Mouse (Mus musculus): ENCODE data around the gene Olfr850. TPM values are rescaled to one million over a fixed set of nuclear protein-coding genes. Genes with fewer than 3 reads are reported as not detected.

Gene Olfr850
- not detected for total RNA-seq (2021)
- long read RNA-seq, result 0 reads

DNA sequence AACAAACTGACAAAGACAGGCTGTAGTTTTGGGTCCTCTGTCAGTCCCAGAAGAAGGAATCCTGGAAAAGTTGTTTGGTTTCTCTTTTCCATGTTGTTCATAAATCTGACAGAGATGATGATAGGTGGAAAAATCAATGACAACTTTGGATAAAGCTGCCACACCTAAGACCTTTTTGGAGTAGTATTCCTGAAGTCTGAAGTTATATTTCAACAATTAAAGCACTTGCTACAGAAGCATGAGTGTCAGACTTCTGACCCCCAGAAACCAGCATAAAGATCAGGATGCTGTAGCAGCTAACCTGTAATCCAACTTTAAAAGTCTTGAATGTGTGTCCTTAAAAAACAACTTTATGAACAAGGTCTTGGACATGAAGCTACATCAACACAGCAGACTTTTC is at the start of gene Olfr850:
Olfr850 (minus strand) TSS at position 101 of the 400 bp plus-strand sequence.
- no peak for DNase-seq (ENCODE audit: low spot score in 2 of 2)

DNA sequence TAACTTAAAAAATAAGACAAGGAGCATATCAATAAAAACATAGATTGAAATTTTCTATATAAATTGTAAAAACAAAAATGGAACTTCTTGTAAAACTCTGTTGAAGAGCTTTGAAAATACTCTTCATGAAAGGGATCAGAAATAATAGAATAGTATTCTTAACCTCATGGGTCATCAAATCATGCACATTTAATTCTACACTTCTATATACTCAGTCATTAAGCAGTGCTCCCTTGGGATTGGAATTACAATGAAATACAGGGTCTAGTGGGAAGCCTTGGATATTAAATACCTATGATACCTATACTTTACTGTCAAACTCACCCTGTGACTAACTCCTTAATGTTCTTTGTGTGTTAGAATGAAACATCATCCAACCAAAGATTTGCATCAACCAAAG is 14.9 kb upstream of the Olfr850 start, which contains the start of gene Olfr851:
Olfr851 (plus strand) TSS at position 301 of the 400 bp plus-strand sequence.
- DNase-seq (ENCODE audit: low spot score in 2 of 2), result no peak

DNA sequence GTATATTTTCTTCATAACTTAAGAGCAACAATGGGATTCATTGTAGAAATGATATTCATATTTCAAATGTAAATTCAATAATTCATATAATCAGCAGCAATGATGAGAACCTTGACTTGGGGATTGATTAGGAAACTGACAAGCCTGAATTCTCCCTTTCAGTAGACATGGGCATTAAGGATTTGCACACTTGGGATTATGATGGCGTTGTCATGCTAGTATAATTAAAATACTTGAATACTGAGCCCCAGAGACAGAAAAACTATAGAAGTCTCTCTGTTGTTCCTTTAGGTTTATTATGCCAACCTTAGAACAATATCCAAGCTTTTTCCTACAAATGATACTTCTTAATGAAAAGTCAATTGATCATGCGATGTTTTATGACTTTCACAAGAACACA is 38.1 kb downstream of the Olfr850 start, which contains the start of gene Olfr849:
Olfr849 (plus strand) TSS at position 301 of the 400 bp plus-strand sequence.
- DNase-seq (ENCODE audit: low spot score in 2 of 2), result no peak

Other genes starting within 250 kb of the Olfr850 start
- not detected for gene Olfr843, start 226.3 kb downstream of the Olfr850 start, total RNA-seq (2021)
- not detected for gene Olfr844, start 161.9 kb downstream of the Olfr850 start, total RNA-seq (2021)
- not detected for gene Olfr845, start 141.8 kb downstream of the Olfr850 start, total RNA-seq (2021)
- gene Olfr846, start 114.2 kb downstream of the Olfr850 start, total RNA-seq (2021), result not detected
- gene Olfr847, start 99.6 kb downstream of the Olfr850 start, total RNA-seq (2021), result not detected
- not detected for gene Olfr849, start 38.0 kb downstream of the Olfr850 start, total RNA-seq (2021)
- gene Olfr851, start 15.0 kb upstream of the Olfr850 start, total RNA-seq (2021), result not detected
- gene Olfr853, start 62.8 kb upstream of the Olfr850 start, total RNA-seq (2021), result not detected
- gene Olfr854, start 89.1 kb upstream of the Olfr850 start, total RNA-seq (2021), result not detected
- gene Olfr855, start 104.4 kb upstream of the Olfr850 start, total RNA-seq (2021), result not detected
- 10 to 100 TPM; 22.9 to 24.6 TPM for gene Zfp317, start 143.9 kb upstream of the Olfr850 start, total RNA-seq (2021)
- not detected for gene Olfr857, start 231.2 kb upstream of the Olfr850 start, total RNA-seq (2021)

All from layer of hippocampus, postnatal 10 days (tissue).